Mouse (Mus musculus) thymus, postnatal 0 days (tissue): ENCODE data around the gene Cuta. TPM values are rescaled to one million over a fixed set of nuclear protein-coding genes. Genes with fewer than 3 reads are reported as not detected.

Source experiments
- DNase-seq: peaks from one replicate; pipeline ENCODE4 v3.0.0-alpha.2; 2015; ENCODE audit warnings: low spot score
- polyA plus RNA-seq: library from polyadenylated mRNA; unstranded; fragments of >200 nt; fragmentation: Nextera tagmentation; extraction: Ambion mirVana; gene quantifications from 2 replicates; pipeline ENCODE4 v1.2.1, GENCODE M21; 2015

Gene Cuta
- 237 and 241 TPM in 2 replicates for polyA plus RNA-seq

DNA sequence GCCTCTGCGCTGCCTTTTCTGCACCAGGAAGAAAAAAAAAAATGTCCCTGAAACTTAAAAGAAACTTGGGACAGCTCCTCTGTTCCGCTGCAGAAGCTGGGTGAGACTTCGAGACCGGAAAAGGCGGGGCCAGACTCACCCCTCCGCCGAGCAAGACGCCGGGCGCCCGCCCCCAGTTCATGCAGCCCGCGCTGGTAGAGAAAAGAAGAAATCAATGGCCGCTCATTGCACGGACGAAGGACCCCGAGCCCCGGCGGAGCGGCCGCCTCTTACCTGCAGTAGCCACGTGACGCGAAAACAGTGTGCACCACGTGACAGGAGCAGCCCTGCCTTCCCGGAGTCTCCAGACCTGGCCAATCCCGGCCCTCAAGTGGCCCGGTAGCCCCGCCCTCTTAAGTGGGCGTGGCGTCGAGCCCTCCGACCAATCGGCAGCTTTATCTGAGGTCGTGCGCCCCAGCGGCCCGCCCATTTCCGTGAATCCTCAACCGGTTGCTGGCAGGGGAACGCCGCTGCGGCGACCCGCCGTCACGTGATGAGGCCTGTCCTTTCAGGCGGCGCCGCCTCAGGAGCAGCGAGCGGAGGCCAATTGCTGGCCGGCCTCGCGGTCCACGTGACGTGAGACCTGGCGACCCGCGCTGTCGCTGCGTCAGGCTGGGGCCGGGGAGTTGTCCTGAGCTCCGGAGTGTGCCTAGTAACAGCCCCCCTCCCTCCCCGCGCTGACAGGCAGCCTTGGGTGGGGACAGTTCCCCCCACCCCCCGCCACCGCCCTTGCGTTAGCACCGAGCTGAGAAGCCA, at the start of gene Cuta:
Cuta (minus strand) TSS at position 392 of the 795 bp plus-strand sequence.
- peak; percentile 100 for DNase-seq

DNA sequence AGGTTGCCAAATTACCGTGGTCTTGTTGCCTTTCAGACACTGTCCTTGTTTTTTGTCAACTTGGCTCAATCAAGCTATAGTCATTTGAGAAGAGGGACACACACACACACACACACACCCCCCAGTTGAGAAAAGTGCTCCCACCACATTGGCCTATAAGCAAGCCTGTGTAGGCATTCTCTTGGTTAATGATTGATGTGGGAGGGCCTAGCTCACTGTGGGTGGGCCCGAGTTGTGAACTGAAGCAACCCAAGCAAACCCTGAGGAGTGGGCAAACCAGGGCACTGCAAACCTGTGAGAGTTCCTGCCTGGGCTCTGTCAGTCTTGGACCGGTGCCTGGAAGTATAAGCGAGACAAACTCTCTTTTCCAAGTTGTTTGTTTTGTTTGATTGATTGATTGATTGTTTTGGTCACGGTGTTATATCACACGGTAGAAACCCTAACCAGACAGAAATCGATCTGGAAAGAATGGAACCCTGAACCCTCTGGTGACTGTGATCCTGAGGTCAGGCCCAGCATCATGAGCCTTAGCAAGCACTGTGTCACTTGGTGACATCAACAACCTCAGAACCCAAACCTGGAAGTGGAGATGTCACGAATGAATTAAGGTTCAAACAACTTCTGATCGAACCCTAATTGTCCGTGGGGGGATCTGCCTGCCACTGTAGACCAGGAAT, 46.3 kb upstream of the Cuta start:
- DNase-seq, result no peak

DNA sequence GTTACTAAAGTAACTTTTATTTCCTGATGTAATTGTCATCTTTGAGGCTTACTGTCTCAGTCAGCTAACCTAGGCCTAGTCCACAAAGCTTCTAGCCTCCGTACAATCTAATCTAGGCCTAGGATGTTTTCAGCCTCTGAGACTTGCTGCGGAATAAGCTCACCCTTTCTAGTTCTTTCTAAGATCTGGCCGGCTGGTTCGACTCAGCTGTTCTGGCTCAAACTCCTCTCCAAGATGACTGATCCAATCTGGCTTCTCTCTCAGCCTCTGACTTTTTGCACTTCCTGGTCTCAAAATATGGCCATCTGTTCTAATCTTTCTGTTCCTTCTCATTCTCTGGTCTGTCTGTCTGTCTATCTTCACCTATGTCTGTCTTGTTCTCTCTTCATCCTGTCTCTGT, 44.0 kb upstream of the Cuta start:
- DNase-seq, result no peak

DNA sequence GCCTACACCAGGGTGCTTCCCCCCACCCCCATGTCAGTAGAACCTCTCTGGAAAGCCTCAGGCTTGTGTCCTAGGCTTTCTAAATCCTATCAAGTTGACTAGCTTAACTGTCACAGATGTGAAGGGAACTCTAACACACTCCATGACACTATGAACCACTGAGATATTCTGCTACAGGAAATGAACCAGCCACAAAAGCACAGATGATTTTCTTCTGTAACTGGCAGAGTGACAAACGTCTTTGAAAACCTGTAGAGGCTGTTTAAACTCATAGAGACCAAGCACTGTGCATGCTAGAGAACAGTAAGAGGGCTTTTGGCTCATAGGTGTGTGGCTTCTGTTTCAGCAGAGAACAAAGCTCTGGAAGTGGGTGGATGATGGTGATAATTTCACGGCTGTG, 41.7 kb upstream of the Cuta start:
- peak; percentile 80 for DNase-seq

DNA sequence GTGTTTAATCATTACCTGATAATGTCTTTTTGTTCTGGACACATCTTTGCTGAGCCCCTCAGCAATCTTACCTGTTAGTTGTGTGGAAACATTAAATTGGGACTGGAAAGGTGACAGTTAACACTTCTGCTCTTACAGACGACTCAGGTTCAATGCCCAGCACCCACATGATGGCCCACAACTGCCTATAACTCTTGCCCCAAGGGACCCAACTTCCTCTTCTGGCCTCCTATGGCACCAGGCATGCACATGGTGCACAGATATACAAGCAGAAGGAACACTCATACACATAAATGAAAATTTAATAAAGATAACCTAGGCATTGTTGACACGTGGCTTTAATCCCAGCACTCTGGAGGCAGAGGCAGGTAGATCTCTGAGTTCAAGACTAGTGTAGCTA, 40.1 kb upstream of the Cuta start:
- DNase-seq, result no peak

DNA sequence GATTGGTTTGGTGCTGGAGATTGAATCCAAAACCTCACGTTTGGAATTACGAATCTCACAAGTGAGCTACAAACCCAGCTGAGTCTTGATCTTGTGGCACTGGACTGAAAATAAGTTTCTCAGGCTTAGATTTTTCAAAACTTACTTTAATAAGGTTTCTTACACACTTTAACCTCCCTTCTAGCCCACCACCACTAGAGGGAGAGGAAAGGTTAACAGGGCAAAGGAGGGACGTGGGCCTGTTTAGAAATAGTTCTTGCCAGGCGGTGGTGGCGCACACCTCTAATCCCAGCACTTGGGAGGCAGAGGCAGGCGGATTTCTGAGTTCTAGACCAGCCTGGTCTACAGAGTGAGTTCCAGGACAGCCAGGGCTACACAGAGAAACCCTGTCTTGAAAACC, 38.0 kb upstream of the Cuta start:
- DNase-seq, result peak; percentile 28

DNA sequence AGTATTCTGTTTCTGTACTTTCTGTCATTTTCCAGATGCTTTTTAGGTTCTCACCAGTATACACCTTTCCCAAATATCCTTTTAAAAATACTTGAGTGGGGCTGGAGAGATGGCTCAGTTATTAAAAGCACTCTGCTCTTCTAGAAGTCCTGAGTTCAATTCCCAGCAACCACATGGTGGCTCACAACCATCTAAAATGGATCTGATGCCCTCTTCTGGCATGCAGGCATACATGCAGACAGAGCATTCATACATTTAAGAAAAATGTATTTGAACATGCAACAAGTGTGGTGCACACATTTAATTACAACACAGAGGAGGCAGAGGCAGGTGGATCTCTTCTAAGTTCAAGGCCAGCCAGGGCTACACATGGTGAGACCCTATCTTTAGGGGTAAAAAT, 36.0 kb upstream of the Cuta start:
- peak; percentile 12 for DNase-seq

DNA sequence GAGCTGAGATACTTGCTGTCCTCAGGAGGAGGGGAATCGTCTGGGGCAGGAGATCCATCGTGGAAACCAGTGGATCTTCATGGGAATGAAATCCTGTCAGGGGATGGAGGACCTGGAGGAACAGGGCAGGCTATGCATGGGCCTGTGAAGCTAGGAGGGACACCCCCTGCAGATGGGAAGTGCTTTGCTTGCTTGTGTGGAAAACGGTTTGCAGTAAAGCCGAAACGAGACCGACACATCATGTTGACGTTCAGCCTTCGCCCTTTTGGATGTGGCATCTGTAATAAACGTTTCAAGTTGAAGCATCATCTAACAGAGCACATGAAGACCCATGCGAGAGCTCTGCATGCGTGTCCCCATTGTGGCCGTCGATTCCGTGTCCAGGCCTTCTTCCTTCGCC, 35.2 kb upstream of the Cuta start:
- no peak for DNase-seq

DNA sequence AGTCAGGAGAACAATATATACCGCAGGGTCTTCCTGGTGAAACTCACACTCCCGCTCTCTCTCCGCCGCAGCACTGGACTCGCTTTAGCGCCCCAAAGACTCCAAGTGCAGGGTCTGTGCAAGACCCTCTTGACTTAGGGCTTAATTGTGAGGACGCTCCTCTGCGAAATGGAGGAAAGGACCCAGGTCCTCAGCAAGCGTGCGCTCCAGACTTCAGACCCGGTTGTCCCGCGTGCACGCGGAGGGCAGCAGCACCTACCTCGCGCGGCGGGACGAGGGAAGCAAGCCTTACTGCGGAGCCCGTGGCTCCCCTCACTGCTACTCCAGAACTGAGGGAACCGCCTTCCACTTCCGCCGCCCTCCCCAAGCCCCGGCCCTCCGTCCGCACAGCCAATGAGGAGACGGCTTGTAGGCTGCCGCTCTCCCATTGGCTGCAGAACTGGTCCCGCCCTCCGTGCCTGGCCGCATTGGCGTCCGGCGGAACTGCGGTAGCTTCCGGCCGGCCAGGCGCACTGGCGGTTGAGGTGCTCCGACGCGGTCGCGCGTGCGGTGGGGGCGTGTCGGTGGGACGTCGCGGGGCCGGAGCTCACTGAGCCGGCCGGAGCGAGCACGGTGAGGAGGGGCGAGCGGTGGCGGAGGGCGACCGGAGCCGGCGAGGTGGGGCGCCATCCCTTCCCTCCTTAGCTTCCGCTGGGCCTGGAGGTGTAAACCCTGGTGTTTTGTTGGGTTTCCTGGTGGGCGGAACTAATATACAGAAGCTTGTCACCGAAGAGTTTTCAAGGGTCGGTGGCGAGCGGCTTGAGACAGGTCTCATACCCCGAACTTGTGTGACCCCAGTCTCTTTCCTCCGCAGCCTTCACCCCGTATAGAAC, 33.6 kb upstream of the Cuta start, which contains the start of gene Zbtb9:
Zbtb9 (plus strand) TSS at position 465 of the 872 bp plus-strand sequence.
- DNase-seq, result peak; percentile 97

DNA sequence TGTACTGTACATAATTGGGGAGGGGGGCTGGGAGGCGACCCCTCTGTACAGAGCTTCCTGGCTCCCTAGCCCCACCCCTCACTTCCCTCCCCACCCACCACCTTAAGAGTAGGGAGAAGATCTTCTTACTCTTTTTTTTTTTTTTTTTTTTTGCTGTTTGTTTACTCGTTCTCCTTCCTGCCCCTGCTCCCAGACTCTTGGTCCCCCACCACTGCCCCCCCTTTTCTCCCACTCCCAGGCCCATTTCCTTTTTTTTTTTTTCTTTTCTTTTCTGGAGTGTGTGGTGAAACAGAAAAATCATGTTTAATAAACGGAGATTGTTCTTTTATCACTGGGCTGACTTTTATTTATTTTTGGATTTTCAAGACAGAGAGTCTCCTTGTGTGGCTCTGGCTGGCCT, 32.7 kb upstream of the Cuta start:
- no peak for DNase-seq

DNA sequence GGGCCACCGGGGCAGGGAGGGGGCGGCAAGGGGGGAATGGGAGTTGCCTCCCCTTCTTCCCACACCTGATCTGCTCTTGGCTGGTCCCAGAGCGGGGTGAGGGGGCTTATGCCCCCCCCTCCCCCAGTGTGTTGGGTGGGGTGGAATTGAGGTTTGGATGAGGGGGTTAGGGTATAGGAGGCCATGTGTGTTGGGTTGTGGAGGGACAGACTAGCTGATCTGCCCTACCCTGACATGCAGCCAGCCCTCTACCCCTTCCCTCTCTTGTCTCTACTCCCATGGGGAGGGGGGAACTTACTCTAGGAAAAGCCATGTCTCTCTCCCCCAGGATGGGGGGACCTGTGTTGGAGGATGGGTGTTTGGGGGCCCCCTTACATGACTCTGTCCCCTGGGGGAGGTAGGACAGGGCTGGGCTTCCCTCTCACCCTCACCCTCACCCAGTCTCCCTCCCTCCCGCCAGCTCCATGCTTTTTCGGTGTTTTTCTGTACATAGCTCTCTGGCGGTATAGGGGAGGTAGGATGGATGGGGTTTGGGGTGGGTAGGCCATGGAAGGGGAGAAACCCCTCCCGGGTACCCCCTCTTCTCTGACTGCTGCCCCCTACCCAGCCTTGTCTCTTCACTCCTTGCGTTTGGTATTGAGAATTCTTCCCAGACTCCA, 32.0 kb upstream of the Cuta start:
- DNase-seq, result no peak

DNA sequence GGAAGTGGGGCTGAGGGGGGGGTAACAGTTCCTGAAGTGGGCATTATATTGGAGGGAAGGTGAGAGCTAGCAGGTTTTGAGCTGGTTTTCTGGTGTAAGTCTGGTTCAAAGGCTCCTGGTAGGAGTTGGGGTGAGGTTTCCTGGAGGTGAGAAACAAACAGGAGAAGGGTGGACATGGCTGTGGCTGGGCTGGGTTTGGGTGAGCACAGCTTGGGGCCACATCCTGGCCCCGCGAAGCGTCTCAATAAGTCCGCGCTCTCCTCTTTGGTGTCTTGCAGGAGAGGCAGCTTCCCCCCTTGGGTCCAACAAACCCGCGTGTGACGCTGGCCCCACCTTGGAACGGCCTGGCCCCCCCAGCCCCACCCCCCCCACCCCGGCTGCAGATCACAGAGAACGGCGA, 30.9 kb upstream of the Cuta start:
- DNase-seq, result no peak

DNA sequence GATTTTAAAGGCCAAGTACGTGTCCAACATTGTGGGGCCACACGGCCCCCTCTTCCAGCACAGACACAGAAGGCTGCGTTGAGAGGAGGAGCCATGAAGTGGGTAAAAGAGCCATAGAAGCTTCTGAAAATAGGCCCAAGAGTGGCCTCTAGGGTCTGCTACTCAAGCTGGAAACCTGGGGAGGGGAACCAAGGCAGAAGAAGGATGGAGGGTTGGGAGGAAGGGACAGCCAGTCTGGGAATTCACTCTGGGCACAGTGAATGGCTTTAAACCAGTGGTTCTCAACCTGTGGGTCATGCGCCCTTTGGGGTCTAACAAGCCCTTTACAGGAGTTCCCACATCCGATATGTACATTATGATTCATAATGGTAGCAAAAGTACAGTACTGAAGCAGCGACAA, 29.9 kb upstream of the Cuta start:
- no peak for DNase-seq

DNA sequence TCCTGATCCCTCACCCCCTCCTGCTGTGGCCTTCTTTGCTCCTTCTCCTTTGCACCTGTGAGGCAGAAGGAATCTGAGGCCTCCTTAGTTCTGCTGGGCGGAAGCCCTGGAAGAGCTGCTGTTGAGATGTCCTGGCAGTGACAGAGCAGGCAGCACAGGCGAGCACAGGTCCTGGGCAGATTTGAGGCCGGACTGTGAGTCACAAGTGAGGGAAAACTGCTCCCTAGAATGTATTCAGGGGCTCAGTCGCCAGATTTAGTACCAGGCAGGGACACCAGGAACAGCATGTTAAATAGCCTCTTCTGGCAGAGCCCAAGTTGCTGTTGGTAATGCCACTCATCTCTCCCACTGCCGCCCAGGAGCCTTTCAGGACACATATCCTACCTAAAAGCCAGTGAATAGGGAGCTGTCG, 28.8 kb upstream of the Cuta start:
- DNase-seq, result no peak

DNA sequence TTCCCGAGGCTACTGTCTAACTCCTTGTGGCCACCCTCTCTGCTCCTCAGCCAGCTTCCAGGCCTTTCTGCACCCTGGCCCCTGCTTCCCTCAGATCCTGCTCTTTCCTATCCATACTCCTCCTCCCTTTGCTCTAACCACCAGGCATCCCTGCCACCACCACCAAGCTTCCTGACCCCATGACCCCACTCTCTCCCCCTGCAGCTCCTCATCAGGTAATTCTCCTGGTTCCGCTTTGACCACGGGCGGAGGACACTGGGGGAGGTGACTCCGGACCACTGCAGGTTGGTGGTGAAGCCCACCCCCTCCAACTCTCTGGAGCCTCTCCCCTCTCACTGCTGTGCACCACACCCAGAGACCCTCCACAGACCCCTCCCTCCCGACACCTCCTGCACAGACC, 28.1 kb upstream of the Cuta start:
- DNase-seq, result no peak

DNA sequence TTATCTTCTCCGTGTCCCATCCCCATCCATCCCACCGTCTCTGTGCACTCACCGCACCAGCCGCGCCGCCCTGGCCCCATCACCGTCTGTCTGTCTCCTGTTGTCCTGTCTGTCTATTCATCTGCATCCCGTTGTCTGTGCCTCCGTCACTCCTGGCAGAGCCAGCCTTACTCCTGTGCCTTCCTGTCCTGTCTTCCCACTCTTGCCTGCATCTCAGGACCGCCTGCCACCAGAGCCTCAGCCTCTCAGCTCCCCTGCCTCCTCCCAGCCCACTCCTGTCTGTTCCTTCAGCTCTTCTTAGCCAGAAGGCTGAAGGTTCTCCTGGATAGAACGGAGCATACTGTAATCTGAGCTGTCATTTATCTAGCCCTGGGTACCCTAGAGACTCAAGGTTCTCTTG, 27.6 kb upstream of the Cuta start:
- DNase-seq, result no peak

DNA sequence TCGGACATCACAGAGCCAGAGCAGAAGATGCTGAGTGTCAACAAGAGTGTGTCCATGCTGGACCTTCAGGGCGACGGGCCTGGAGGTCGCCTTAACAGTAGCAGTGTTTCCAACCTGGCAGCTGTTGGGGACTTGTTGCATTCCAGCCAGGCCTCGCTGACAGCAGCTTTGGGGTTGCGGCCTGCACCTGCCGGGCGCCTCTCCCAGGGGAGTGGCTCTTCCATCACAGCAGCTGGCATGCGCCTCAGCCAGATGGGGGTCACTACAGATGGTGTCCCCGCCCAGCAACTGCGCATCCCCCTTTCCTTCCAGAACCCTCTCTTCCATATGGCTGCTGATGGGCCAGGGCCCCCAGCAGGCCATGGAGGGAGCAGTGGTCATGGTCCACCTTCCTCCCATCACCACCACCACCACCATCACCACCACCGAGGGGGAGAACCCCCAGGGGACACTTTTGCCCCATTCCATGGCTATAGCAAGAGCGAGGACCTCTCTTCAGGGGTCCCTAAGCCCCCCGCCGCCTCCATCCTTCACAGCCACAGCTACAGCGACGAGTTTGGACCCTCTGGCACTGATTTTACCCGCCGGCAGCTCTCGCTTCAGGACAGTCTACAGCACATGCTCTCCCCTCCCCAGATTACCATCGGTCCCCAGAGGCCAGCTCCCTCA, 22.3 kb upstream of the Cuta start:
- no peak for DNase-seq

DNA sequence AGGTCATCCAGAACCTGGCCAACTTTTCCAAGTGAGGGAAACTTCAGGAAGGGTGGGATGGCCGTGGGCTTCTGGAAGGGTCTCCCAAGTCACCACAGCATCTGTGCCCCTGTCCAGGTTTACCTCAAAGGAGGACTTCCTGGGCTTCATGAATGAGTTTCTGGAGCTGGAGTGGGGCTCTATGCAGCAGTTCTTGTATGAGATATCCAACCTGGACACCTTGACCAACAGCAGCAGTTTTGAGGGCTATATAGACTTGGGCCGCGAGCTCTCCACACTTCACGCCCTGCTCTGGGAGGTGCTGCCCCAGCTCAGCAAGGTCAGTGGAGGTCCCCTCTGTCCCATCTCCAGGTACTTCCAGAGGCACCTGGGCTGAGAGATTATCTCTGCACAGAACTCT, 20.4 kb upstream of the Cuta start:
- DNase-seq, result no peak

DNA sequence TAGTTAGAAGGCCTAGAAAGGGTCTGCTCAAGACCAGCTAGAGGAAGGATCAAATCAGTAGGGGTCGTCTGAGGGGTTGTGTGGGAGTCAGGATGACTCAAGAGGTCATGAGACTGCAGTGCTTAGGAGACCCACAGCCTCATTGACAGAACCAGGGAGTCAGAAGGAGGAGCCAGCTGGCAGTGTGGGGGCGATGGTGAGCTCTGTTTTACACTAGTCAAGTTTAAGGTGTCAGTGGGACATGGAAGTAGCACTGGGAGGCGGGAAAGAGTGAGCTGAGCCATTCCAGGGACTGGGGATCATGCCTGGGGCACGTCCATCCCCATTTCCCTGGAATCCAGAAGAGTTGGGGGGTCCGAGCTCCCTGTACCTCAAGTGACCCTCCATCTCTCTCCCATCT, 19.5 kb upstream of the Cuta start:
- DNase-seq, result no peak

DNA sequence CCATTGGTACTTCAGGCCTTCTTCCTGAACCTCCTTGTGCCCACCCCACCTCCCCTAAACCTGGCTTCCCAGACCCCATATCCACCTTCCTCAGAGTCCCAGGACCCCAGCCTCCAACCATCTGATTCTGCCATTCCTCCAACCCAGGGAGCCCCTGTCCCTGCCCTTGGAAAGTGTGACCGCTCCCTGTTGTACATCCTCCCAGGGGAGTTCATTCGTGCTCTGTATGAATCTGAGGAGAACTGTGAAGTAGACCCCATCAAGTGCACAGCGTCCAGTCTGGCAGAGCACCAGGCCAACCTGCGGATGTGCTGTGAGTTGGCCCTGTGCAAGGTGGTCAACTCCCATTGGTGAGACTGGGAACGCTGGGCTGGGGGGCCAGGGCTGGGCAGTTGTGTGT, 18.5 kb upstream of the Cuta start:
- no peak for DNase-seq

DNA sequence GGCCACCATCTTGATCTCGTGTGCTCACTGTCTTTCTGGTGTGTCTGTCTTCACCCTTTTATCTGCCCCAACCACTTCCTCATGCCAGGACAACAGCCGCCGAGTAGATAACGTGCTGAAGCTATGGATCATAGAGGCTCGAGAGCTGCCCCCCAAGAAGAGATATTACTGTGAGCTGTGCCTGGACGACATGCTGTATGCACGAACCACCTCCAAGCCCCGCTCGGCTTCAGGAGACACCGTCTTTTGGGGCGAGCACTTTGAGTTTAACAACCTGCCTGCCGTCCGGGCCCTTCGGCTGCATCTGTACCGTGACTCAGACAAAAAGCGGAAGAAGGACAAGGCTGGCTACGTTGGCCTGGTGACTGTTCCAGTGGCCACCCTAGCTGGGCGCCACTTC, 17.5 kb upstream of the Cuta start:
- no peak for DNase-seq
